Mouse (Mus musculus) myocyte (in vitro differentiated cells): ENCODE measurements at regions not wholly inside any gene's neighbourhood (a gene's known extent, or its start where the extent isn't known, plus 50 kb on each side); places are given as distances from the start of the nearest gene placed in this dataset.

Experiments used
- CEBPB ChIP-seq: IDR thresholded peaks from 2 replicates; pipeline ENCODE4 v1.6.1; 2011; ENCODE audit warnings: mild to moderate bottlenecking, moderate library complexity; ENCODE audit not compliant: poor library complexity, insufficient read depth, severe bottlenecking
- E2F4 ChIP-seq: IDR thresholded peaks from one replicate; pipeline ENCODE4 v1.6.1; 2011; ENCODE audit warnings: mild to moderate bottlenecking, control low read depth, moderate library complexity; ENCODE audit not compliant: insufficient read depth
- POLR2A ChIP-seq: IDR thresholded peaks from one replicate; pipeline ENCODE4 v1.6.1; 2011; ENCODE audit warnings: low read depth, mild to moderate bottlenecking, control low read depth, moderate library complexity; ENCODE audit not compliant: insufficient read length
- TCF12 ChIP-seq: IDR thresholded peaks from one replicate; pipeline ENCODE4 v1.6.1; 2011; ENCODE audit warnings: mild to moderate bottlenecking, control low read depth; ENCODE audit not compliant: poor library complexity, insufficient read depth, severe bottlenecking

DNA sequence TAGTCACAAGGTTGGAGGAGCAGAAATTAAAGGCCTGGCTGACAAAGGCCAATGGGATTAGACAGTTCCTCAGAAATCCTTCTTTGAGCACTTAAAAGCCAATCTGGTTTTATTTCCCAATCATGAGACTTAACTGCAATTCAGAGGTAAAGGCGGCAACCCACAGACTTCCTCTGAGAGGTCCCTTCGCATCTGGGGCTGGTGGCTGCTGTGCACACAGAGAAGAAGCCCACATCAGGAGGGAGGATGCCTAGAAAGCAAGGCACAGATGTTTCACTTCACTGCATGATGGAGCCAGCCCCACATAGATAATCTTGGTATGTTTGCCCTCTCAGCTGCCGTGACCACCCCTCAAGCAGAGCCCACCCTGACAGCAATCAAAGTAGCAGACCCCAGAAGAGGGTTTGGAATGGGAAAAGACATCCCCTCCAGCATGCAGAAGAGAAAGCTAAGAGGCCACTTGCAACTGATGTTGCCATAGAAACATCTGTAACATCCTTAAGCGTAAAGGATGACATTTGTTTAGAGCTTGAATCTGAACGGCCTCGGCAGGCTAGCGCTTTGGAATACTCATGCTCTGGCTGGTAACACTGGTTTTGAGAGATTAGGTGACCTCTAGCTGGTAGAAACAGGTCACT lies 88.3 kb downstream of the Gm10260 start:
- no peak for TF ChIP-seq TCF12
- no peak for TF ChIP-seq POLR2A
- no peak for TF ChIP-seq CEBPB
- no peak for TF ChIP-seq E2F4
